Comparison of ENCODE assay signal across 10 mouse cellular contexts in the genomic region with DNA sequence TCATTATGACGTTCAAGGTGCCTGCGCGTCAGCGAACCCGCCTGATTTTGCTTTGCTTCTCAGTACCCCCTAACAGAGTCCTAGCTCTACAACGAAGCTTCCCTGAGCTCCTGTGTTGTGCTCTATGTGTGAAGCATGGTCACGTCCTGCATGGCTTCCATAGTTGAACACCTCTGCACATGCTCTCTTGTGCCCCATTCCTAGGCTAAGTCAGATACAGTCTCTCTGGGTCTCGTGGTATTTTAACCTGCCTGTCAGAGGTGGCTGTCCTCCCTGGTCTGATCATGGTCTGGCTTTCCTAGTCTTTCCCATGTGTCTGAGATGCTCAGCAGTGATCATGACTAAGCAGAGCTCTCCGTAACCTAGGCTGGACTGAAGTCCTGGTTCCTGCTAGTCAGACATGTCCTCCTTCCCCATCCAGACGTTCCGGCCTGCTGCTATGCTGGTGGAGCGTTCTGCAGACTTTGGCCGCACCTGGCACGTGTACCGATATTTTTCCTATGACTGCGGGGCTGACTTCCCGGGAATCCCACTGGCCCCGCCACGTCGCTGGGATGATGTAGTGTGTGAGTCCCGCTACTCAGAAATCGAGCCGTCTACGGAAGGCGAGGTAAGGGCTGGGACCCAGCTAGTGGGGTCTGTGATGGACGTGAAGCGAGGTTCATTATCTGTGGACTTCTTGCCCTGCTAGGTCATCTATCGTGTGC. TPM values are rescaled to one million over a fixed set of nuclear protein-coding genes. Genes with fewer than 3 reads are reported as not detected.
A peak's percentile ranks its signal among the peaks of the same experiment; 100 is the strongest.
DNase-seq lines count a peak whose midpoint lies in the region; ATAC-seq lines count a peak whose summit lies in the region.
"Had no signal": no experiment of that assay in that cellular context is flagged by ENCODE, and none has a peak within 500 bp of the region (broad histone marks: within the 10 kb centered on the region; RNA-seq: fewer than 3 reads in every experiment).

No protein-coding gene starts in this region.

- H3K9ac ChIP-seq in lung, embryonic 16.5 days (ENCODE audit: low read length) = peak overlapping the region; percentile 85
- H3K9ac ChIP-seq in hindbrain, embryonic 14.5 days = no peak overlapping the region
- peak overlapping the region; percentile 76; the same call in 1 of the 2 replicates for H3K9ac ChIP-seq in stomach, embryonic 14.5 days (replicated peaks; ENCODE audit: low read depth, low read length)

- no peak for ATAC-seq in lung, embryonic 16.5 days (ENCODE audit: low read depth)
- ATAC-seq in hindbrain, embryonic 14.5 days (ENCODE audit: low FRiP score) = no peak
- ATAC-seq in stomach, embryonic 14.5 days (ENCODE audit: insufficient number of reproducible peaks, insufficient read depth, low FRiP score, low read depth) = no peak

- H3K9me3 ChIP-seq in lung, embryonic 16.5 days (ENCODE audit: control insufficient read depth, low read length) = no peaks in the 10 kb centered on the region
- H3K9me3 ChIP-seq in hindbrain, embryonic 14.5 days (ENCODE audit: control insufficient read depth, low read length) = no peaks in the 10 kb centered on the region
- H3K9me3 ChIP-seq in stomach, embryonic 14.5 days (ENCODE audit: control insufficient read depth, low read depth, low read length) = no peaks in the 10 kb centered on the region

- peaks cover 38% of the 10 kb centered on the region for H3K36me3 ChIP-seq in lung, embryonic 16.5 days (ENCODE audit: control insufficient read depth, insufficient read depth, low read length)
- H3K36me3 ChIP-seq in hindbrain, embryonic 14.5 days (replicated peaks; ENCODE audit: control insufficient read depth, insufficient read depth) = peaks cover 6% of the 10 kb centered on the region; the same call in 1 of the 2 replicates
- H3K36me3 ChIP-seq in stomach, embryonic 14.5 days (ENCODE audit: control insufficient read depth, insufficient read depth, low read length) = peaks cover 38% of the 10 kb centered on the region

- no peaks in the 10 kb centered on the region for H3K27me3 ChIP-seq in lung, embryonic 16.5 days (ENCODE audit: control insufficient read depth, insufficient read depth, low read depth, low read length)
- H3K27me3 ChIP-seq in hindbrain, embryonic 14.5 days (ENCODE audit: control insufficient read depth, insufficient read depth, low read length) = no peaks in the 10 kb centered on the region
- H3K27me3 ChIP-seq in stomach, embryonic 14.5 days (ENCODE audit: control insufficient read depth, insufficient read depth, low read length) = no peaks in the 10 kb centered on the region

- H3K4me3 ChIP-seq in lung, embryonic 16.5 days (ENCODE audit: low read length) = peak overlapping the region; percentile 73
- H3K4me3 ChIP-seq in hindbrain, embryonic 14.5 days (replicated peaks; ENCODE audit: low read length) = no peak overlapping the region
- H3K4me3 ChIP-seq in stomach, embryonic 14.5 days (ENCODE audit: low read depth, low read length) = peak overlapping the region; percentile 59; the same call in 1 of the 2 replicates

- 87% methylated on average over 28 of the region's 28 CpGs for WGBS in lung, embryonic 16.5 days
- WGBS in hindbrain, embryonic 14.5 days = 93% methylated on average over 28 of the region's 28 CpGs
- WGBS in stomach, embryonic 14.5 days = 89% methylated on average over 28 of the region's 28 CpGs

- H3K4me1 ChIP-seq in lung, embryonic 16.5 days (replicated peaks; ENCODE audit: control insufficient read depth, insufficient read depth, low read length) = peaks cover 18% of the 10 kb centered on the region
- peaks cover 10% of the 10 kb centered on the region for H3K4me1 ChIP-seq in hindbrain, embryonic 14.5 days (replicated peaks; ENCODE audit: control insufficient read depth, insufficient read depth, low read length)
- peaks cover 14% of the 10 kb centered on the region; the same call in 1 of the 2 replicates for H3K4me1 ChIP-seq in stomach, embryonic 14.5 days (ENCODE audit: control insufficient read depth, insufficient read depth, low read length)

- no peak overlapping the region for H3K27ac ChIP-seq in lung, embryonic 16.5 days (ENCODE audit: low read length)
- H3K27ac ChIP-seq in hindbrain, embryonic 14.5 days = no peak overlapping the region
- no peak overlapping the region for H3K27ac ChIP-seq in stomach, embryonic 14.5 days (ENCODE audit: low read length)

- H3K4me2 ChIP-seq in lung, embryonic 16.5 days (ENCODE audit: low read depth, low read length) = peak overlapping the region; percentile 91
- H3K4me2 ChIP-seq in hindbrain, embryonic 14.5 days (replicated peaks) = 0 out of 2 replicates have a peak overlapping the region, but pooled peaks have one; percentile 53
- peak overlapping the region; percentile 94 for H3K4me2 ChIP-seq in stomach, embryonic 14.5 days (replicated peaks; ENCODE audit: low read depth, low read length)

- DNase-seq in heart, adult 11 months = peak; percentile 92
- DNase-seq in heart, adult 8-10 months (ENCODE audit: low spot score) = no peak
- no peak for DNase-seq in lung, postnatal 10 days
- no peak for DNase-seq in hindbrain, embryonic 14.5 days (ENCODE audit: low spot score)
- DNase-seq in left cerebral cortex, adult 18-20 months (ENCODE audit: low spot score in 2 of 2) = no peak
- DNase-seq in Muller cell, postnatal 12 days (ENCODE audit: inconsistent ontology term) = no peak
- DNase-seq: B cell, adult 2 months; kidney, postnatal 36 days had no signal

RNA-seq across cellular contexts. Expression of gene Lamb2, which starts 1.4 kb away (rescaled TPM):
- total RNA-seq in heart, adult 8-10 months (2022) = 100 to 1,000 TPM; 342 to 366 (median 351) TPM
- 86.0 and 95.5 TPM in 2 replicates for polyA plus RNA-seq in lung, embryonic 16.5 days (2015; fragmentation: Nextera tagmentation; extraction: Ambion mirVana)
- polyA plus RNA-seq in hindbrain, embryonic 14.5 days (2014; fragmentation: Nextera tagmentation; extraction: Ambion mirVana) = 18.9 and 19.4 TPM in 2 replicates
- 38.7 and 43.7 TPM in 2 replicates for polyA plus RNA-seq in stomach, embryonic 14.5 days (2014; fragmentation: Nextera tagmentation; extraction: Ambion mirVana)
- total RNA-seq in left cerebral cortex, adult 18-20 months (2021) = 10 to 100 TPM; 27.0 to 37.8 TPM

RNA-seq across cellular contexts. Expression of gene Usp19, which starts 9.4 kb away (rescaled TPM):
- 100 to 1,000 TPM in 3 of 4 experiments, 10 to 100 TPM in 1; 92.9 to 109 (median 102) TPM for total RNA-seq in heart, adult 8-10 months (2022)
- polyA plus RNA-seq in lung, embryonic 16.5 days (2015; fragmentation: Nextera tagmentation; extraction: Ambion mirVana) = 59.1 and 61.0 TPM in 2 replicates
- polyA plus RNA-seq in hindbrain, embryonic 14.5 days (2014; fragmentation: Nextera tagmentation; extraction: Ambion mirVana) = 64.9 and 69.7 TPM in 2 replicates
- 49.5 and 54.4 TPM in 2 replicates for polyA plus RNA-seq in stomach, embryonic 14.5 days (2014; fragmentation: Nextera tagmentation; extraction: Ambion mirVana)
- 100 to 1,000 TPM; 139 to 142 TPM for total RNA-seq in left cerebral cortex, adult 18-20 months (2021)

RNA-seq across cellular contexts. Expression of gene Klhdc8b, which starts 19.6 kb away (rescaled TPM):
- total RNA-seq in heart, adult 8-10 months (2022) = 1 to 10 TPM; 3.9 to 6.7 (median 5.8) TPM
- polyA plus RNA-seq in lung, embryonic 16.5 days (2015; fragmentation: Nextera tagmentation; extraction: Ambion mirVana) = 76.6 and 89.7 TPM in 2 replicates
- polyA plus RNA-seq in hindbrain, embryonic 14.5 days (2014; fragmentation: Nextera tagmentation; extraction: Ambion mirVana) = 52.8 and 57.2 TPM in 2 replicates
- polyA plus RNA-seq in stomach, embryonic 14.5 days (2014; fragmentation: Nextera tagmentation; extraction: Ambion mirVana) = 64.0 and 64.9 TPM in 2 replicates
- 10 to 100 TPM; 40.3 to 44.7 TPM for total RNA-seq in left cerebral cortex, adult 18-20 months (2021)

RNA-seq across cellular contexts. Expression of gene Ccdc71, which starts 20.6 kb away (rescaled TPM):
- total RNA-seq in heart, adult 8-10 months (2022) = 10 to 100 TPM; 21.3 to 28.3 (median 26.7) TPM
- 50.7 and 58.0 TPM in 2 replicates for polyA plus RNA-seq in lung, embryonic 16.5 days (2015; fragmentation: Nextera tagmentation; extraction: Ambion mirVana)
- 44.9 and 51.4 TPM in 2 replicates for polyA plus RNA-seq in hindbrain, embryonic 14.5 days (2014; fragmentation: Nextera tagmentation; extraction: Ambion mirVana)
- 48.2 and 49.9 TPM in 2 replicates for polyA plus RNA-seq in stomach, embryonic 14.5 days (2014; fragmentation: Nextera tagmentation; extraction: Ambion mirVana)
- 10 to 100 TPM; 37.9 to 39.9 TPM for total RNA-seq in left cerebral cortex, adult 18-20 months (2021)

RNA-seq across cellular contexts. Expression of gene Qars, which starts 26.5 kb away (rescaled TPM):
- 10 to 100 TPM; 76.7 to 84.2 (median 80.1) TPM for total RNA-seq in heart, adult 8-10 months (2022)
- polyA plus RNA-seq in lung, embryonic 16.5 days (2015; fragmentation: Nextera tagmentation; extraction: Ambion mirVana) = 97.4 and 107 TPM in 2 replicates
- 61.6 and 66.6 TPM in 2 replicates for polyA plus RNA-seq in hindbrain, embryonic 14.5 days (2014; fragmentation: Nextera tagmentation; extraction: Ambion mirVana)
- 113 and 114 TPM in 2 replicates for polyA plus RNA-seq in stomach, embryonic 14.5 days (2014; fragmentation: Nextera tagmentation; extraction: Ambion mirVana)
- 10 to 100 TPM; 72.7 to 77.7 TPM for total RNA-seq in left cerebral cortex, adult 18-20 months (2021)
